Comparison of ENCODE assay signal across 31 mouse cellular contexts in genomic region chr6:90892401-90892800, GRCm38 (mm10).
"Had no signal": no experiment of that assay in that cellular context is flagged by ENCODE, and none has a peak within 500 bp of the region (broad histone marks: within the 10 kb centered on the region; RNA-seq: fewer than 3 reads in every experiment).

No protein-coding gene starts in this region.

- H3K4me3 ChIP-seq: left cerebral cortex, adult 2 months; limb, embryonic 10.5 days; limb, embryonic 12.5 days; limb, embryonic 13.5 days; limb, embryonic 15.5 days; liver, embryonic 12.5 days; liver, embryonic 13.5 days; liver, embryonic 15.5 days; lung, embryonic 15.5 days; megakaryocyte, embryonic 14.5 days; midbrain, embryonic 10.5 days; midbrain, embryonic 12.5 days; midbrain, embryonic 13.5 days; midbrain, embryonic 15.5 days; myocyte; neural tube, embryonic 12.5 days had no signal

- H3K4me1 ChIP-seq: limb, embryonic 10.5 days; limb, embryonic 13.5 days; liver, embryonic 12.5 days; liver, embryonic 13.5 days; liver, embryonic 15.5 days; lung, embryonic 15.5 days; megakaryocyte, embryonic 14.5 days; midbrain, embryonic 10.5 days; midbrain, embryonic 12.5 days; midbrain, embryonic 13.5 days; midbrain, embryonic 15.5 days; neural tube, embryonic 12.5 days had no signal

- H3K9ac ChIP-seq: limb, embryonic 12.5 days; limb, embryonic 13.5 days; limb, embryonic 15.5 days; liver, embryonic 12.5 days; liver, embryonic 13.5 days; liver, embryonic 14.5 days; liver, embryonic 15.5 days; liver, postnatal 0 days; lung, embryonic 14.5 days; lung, embryonic 15.5 days; midbrain, embryonic 12.5 days; midbrain, embryonic 13.5 days; midbrain, embryonic 15.5 days; neural tube, embryonic 12.5 days had no signal

- H3K27me3 ChIP-seq: limb, embryonic 12.5 days; limb, embryonic 13.5 days; limb, embryonic 15.5 days; liver, embryonic 12.5 days; liver, embryonic 15.5 days; lung, embryonic 15.5 days; midbrain, embryonic 12.5 days; midbrain, embryonic 13.5 days; midbrain, embryonic 15.5 days; neural tube, embryonic 12.5 days had no signal

- ATAC-seq: liver, embryonic 12.5 days; liver, postnatal 0 days; lung, postnatal 0 days; midbrain, embryonic 13.5 days; midbrain, embryonic 15.5 days had no signal

- H3K4me2 ChIP-seq: limb, embryonic 12.5 days; limb, embryonic 13.5 days; limb, embryonic 15.5 days; liver, embryonic 11.5 days; liver, embryonic 12.5 days; liver, embryonic 13.5 days; liver, embryonic 15.5 days; lung, embryonic 14.5 days; lung, embryonic 15.5 days; midbrain, embryonic 12.5 days; midbrain, embryonic 13.5 days; midbrain, embryonic 15.5 days; neural tube, embryonic 12.5 days had no signal

- DNase-seq: left cerebral cortex, postnatal 4 days; liver; liver, embryonic 13.5 days; liver, postnatal 0 days; lung, adult 18-20 months; lung, adult 2 months; lung, embryonic 14.5 days; lung, postnatal 10 days; lung, postnatal 14 days; lung, postnatal 36 days; lung, postnatal 4 days; midbrain, embryonic 14.5 days had no signal

- H3K36me3 ChIP-seq: limb, embryonic 10.5 days; limb, embryonic 12.5 days; limb, embryonic 13.5 days; limb, embryonic 15.5 days; liver, embryonic 12.5 days; liver, embryonic 13.5 days; liver, embryonic 15.5 days; lung, embryonic 15.5 days; midbrain, embryonic 10.5 days; midbrain, embryonic 12.5 days; midbrain, embryonic 13.5 days; midbrain, embryonic 15.5 days; neural tube, embryonic 12.5 days had no signal

- H3K27ac ChIP-seq: left cerebral cortex, adult 2 months; limb, embryonic 10.5 days; limb, embryonic 12.5 days; limb, embryonic 13.5 days; limb, embryonic 15.5 days; liver, embryonic 12.5 days; liver, embryonic 13.5 days; liver, embryonic 14.5 days; liver, embryonic 15.5 days; lung, embryonic 15.5 days; macrophage; midbrain, embryonic 10.5 days; midbrain, embryonic 12.5 days; midbrain, embryonic 13.5 days; midbrain, embryonic 15.5 days; neural tube, embryonic 12.5 days had no signal

- H3K9me3 ChIP-seq: limb, embryonic 10.5 days; limb, embryonic 12.5 days; limb, embryonic 13.5 days; limb, embryonic 15.5 days; liver, embryonic 12.5 days; liver, embryonic 13.5 days; liver, embryonic 15.5 days; lung, embryonic 15.5 days; megakaryocyte, embryonic 14.5 days; midbrain, embryonic 10.5 days; midbrain, embryonic 12.5 days; midbrain, embryonic 13.5 days; midbrain, embryonic 15.5 days; neural tube, embryonic 12.5 days had no signal
